Mouse (Mus musculus) embryonic fibroblast, embryonic 13.5 days (primary cell): ENCODE measurements around the gene Pitx1.

ENCODE experiments used
- CTCF ChIP-seq: IDR thresholded peaks from 2 replicates; pipeline ENCODE4 v1.5.1; 2011; ENCODE audit warnings: mild to moderate bottlenecking, control low read depth, low read length, moderate library complexity, borderline replicate concordance; ENCODE audit not compliant: insufficient read depth
- POLR2A ChIP-seq: IDR thresholded peaks from 2 replicates; pipeline ENCODE4 v1.6.1; 2011; ENCODE audit warnings: low read depth, mild to moderate bottlenecking, control low read depth, low read length, moderate library complexity

DNA sequence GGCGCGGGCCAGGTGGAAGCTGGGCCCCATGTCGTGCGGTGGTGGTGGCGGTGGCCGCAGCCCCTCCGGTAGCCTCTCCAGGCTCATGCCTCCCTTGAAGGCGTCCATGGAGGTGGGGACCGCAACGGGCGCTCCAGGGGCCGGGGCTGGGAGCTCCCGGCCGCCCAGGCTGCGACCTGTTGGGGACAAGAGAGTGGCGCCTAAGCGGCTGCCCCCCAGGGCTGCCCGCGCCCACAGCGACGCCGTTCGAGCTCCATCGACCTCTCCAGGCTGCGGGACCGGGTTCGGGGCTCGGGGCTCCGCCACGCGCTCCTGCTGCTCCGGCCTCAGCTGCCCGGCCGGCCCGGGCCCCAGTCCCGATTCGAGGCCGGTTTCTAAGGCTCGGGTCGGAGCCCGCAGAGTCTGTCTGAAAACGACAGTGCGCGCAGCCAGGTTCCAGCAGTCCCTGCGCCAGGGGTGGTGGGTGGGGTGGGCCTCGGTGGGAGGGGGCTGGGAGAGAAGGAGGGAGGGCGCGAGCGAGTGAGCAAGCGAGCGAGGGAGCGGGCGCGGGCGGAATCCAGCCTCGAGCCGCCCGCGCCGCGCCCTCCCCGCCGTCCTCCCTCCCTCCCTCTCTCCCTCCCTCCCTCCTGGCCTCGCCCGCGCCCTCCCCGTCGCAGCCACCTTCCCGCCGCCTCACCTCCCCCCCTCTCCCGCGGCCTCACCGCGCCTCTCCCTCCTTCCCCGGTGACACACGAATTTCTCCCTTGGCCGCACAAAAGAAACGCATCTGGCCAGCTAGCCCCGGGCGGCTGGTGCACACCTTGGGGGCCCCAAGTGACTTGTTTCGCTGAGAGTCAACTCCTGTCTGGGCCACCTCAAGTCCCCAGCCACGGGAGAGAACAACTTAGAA is 4.9 kb downstream of the Pitx1 start:
- no peak for TF ChIP-seq CTCF
- no peak for TF ChIP-seq POLR2A
